Mouse (Mus musculus): ENCODE measurements around the gene Psmc2. TPM values are rescaled to one million over a fixed set of nuclear protein-coding genes. Genes with fewer than 3 reads are reported as not detected.

The Psmc2 gene
- total and polyA plus RNA-seq, 3 experiments: 297 to 356 (median 316) TPM

GRCm38 (mm10) chr5:21785053-21785452 is at the start of gene Psmc2, which contains the start of gene Dnajc2 (continued):
- peak; percentile 97 for TF ChIP-seq MYC (IDR thresholded peaks at IDR 0.05; ENCODE audit: low read depth, low read length)
- TF ChIP-seq USF1 (IDR thresholded peaks at IDR 0.05; ENCODE audit: low read depth, low read length): no peak

GRCm38 (mm10) chr5:21735584-21735983 is 49.5 kb upstream of the Psmc2 start:
- Histone ChIP-seq H3K27me3 (ENCODE audit: control insufficient read depth in 1 of 2, insufficient read depth in 2 of 2, low read length in 2 of 2) (no peaks in the 10 kb centered on the region), H3K79me2 (ENCODE audit: control insufficient read depth, insufficient read depth, low read length, poor library complexity) (peaks cover 16% of the 10 kb centered on the region), H3K9me3 (replicated peaks; ENCODE audit: insufficient read depth, low read length) (no peaks in the 10 kb centered on the region), H3K36me3 (ENCODE audit: control insufficient read depth in 1 of 2, insufficient read depth in 2 of 2, low read length in 2 of 2) (peaks cover 0 to 9% of the 10 kb centered on the region in 2 experiments; a peak in 2 of 4 replicates), H3K27ac (ENCODE audit: control insufficient read depth, low read depth, low read length) (peak overlapping the region; percentile 33; the same call in 1 of the 2 replicates), H3K9ac (ENCODE audit: control insufficient read depth, low read depth, low read length, poor library complexity, severe bottlenecking) (peak overlapping the region; percentile 76), H3K4me3 (ENCODE audit: control insufficient read depth in 1 of 2, insufficient read depth in 1 of 2, low read depth in 2 of 2, low read length in 2 of 2) (peak overlapping the region; percentile 79 to 95), H3K4me1 (ENCODE audit: control insufficient read depth in 1 of 2, insufficient read depth in 2 of 2, low read length in 2 of 2) (peaks cover 0 to 14% of the 10 kb centered on the region in 2 experiments; a peak in 3 of 4 replicates)
- peak; percentile 97 for DNase-seq (ENCODE audit: low read depth, low spot score)
- TF ChIP-seq ZNF384 (IDR thresholded peaks at IDR 0.05; ENCODE audit: low read depth, low read length) (no peak; the same call in 1 of the 2 replicates), GATA1 (IDR thresholded peaks at IDR 0.05; ENCODE audit: low read depth, low read length) (no peak), HCFC1 (IDR thresholded peaks at IDR 0.05; ENCODE audit: low read depth, low read length) (peak; percentile 69), USF1 (IDR thresholded peaks at IDR 0.05; ENCODE audit: low read depth, low read length) (no peak), ETS1 (IDR thresholded peaks at IDR 0.05; ENCODE audit: low read depth, low read length) (0 out of 2 replicates have a peak, but pooled peaks have one; percentile 37), RCOR1 (IDR thresholded peaks at IDR 0.05; ENCODE audit: low read depth, low read length) (peak; percentile 13; the same call in 1 of the 2 replicates), NELFE (IDR thresholded peaks at IDR 0.05; ENCODE audit: low read depth, low read length) (peak; percentile 27; the same call in 1 of the 2 replicates), MYB (IDR thresholded peaks at IDR 0.05; ENCODE audit: low read depth, low read length) (no peak), JUND (IDR thresholded peaks at IDR 0.05; ENCODE audit: low read depth, low read length) (0 out of 2 replicates have a peak, but pooled peaks have one; percentile 36), KAT2A (conservative IDR thresholded peaks at IDR 0.05; ENCODE audit: low read depth, low read length) (no peak), POLR2A (IDR thresholded peaks at IDR 0.05; ENCODE audit: control insufficient read depth in 1 of 2, insufficient read depth in 1 of 2, low read depth in 1 of 2, low read length in 2 of 2, poor library complexity in 1 of 2) (peak in 1 of 2 experiments; percentile 42; a peak in 2 of 4 replicates), USF2 (IDR thresholded peaks at IDR 0.05; ENCODE audit: borderline replicate concordance in 1 of 2, insufficient read depth in 1 of 2, low read depth in 1 of 2, low read length in 2 of 2) (no peak), UBTF (IDR thresholded peaks at IDR 0.05; ENCODE audit: borderline replicate concordance, insufficient read depth, low read depth, low read length) (no peak), MAFK (IDR thresholded peaks at IDR 0.05; ENCODE audit: borderline replicate concordance, low read depth, low read length) (no peak), NRF1 (IDR thresholded peaks at IDR 0.05; ENCODE audit: insufficient read depth, low read depth, low read length, poor library complexity, severe bottlenecking) (no peak), CTCF (IDR thresholded peaks at IDR 0.05 in 2 of 3, conservative IDR thresholded peaks at IDR 0.05 in 1 of 3; ENCODE audit: control insufficient read depth in 1 of 3, insufficient read depth in 1 of 3, low read depth in 2 of 3, low read length in 3 of 3, poor library complexity in 1 of 3, severe bottlenecking in 1 of 3) (peak; percentile 95 to 100 (median 99)), RAD21 (IDR thresholded peaks at IDR 0.05; ENCODE audit: low read depth, low read length) (peak; percentile 93), ZC3H11A (IDR thresholded peaks at IDR 0.05; ENCODE audit: low read depth, low read length) (peak; percentile 85), SMC3 (IDR thresholded peaks at IDR 0.05; ENCODE audit: low read depth, low read length) (peak; percentile 92), MYC (IDR thresholded peaks at IDR 0.05; ENCODE audit: low read depth, low read length) (0 out of 2 replicates have a peak, but pooled peaks have one; percentile 13), MXI1 (IDR thresholded peaks at IDR 0.05; ENCODE audit: low read depth, low read length) (peak; percentile 67), SIN3A (IDR thresholded peaks at IDR 0.05; ENCODE audit: low read length) (peak; percentile 73; the same call in 1 of the 2 replicates), TBP (IDR thresholded peaks at IDR 0.05; ENCODE audit: low read depth, low read length) (0 out of 2 replicates have a peak, but pooled peaks have one; percentile 45), ELF1 (IDR thresholded peaks at IDR 0.05; ENCODE audit: low read depth, low read length) (peak; percentile 46; the same call in 1 of the 2 replicates), TCF12 (IDR thresholded peaks at IDR 0.05; ENCODE audit: low read depth, low read length) (no peak)

Data from MEL (cell line).